In genomic region chr3:156563353-156563752, GRCm38 (mm10) we compare ENCODE assay signal across 11 mouse cellular contexts. TPM values are rescaled to one million over a fixed set of nuclear protein-coding genes. Genes with fewer than 3 reads are reported as not detected.
DNase-seq lines count a peak whose midpoint lies in the region; ATAC-seq and TF ChIP-seq lines count a peak whose summit lies in the region.
"Had no signal": no experiment of that assay in that cellular context is flagged by ENCODE, and none has a peak within 500 bp of the region (broad histone marks: within the 10 kb centered on the region; RNA-seq: fewer than 3 reads in every experiment).

No protein-coding gene starts in this region.

- no peak overlapping the region for H3K9ac ChIP-seq in neural tube, embryonic 11.5 days (ENCODE audit: low read length)
- peak overlapping the region; percentile 79 for H3K9ac ChIP-seq in hindbrain, postnatal 0 days (replicated peaks; ENCODE audit: low read length)
- H3K9ac ChIP-seq: liver, embryonic 13.5 days had no signal

- intact Hi-C loops in left cerebral cortex, postnatal 4 days (cut with DNase I), result loop anchor here (5.0 to 10.0 kb wide), 5 partner anchors 541 to 1909 kb away; no protein-coding TSS in a partner anchor

- no peaks in the 10 kb centered on the region for H3K9me3 ChIP-seq in neural tube, embryonic 11.5 days (ENCODE audit: control insufficient read depth, low read length)
- no peaks in the 10 kb centered on the region for H3K9me3 ChIP-seq in hindbrain, postnatal 0 days (ENCODE audit: low read length)
- H3K9me3 ChIP-seq: liver, embryonic 13.5 days had no signal

- no peaks in the 10 kb centered on the region for H3K4me1 ChIP-seq in neural tube, embryonic 11.5 days (ENCODE audit: control insufficient read depth, insufficient read depth, low read length)
- H3K4me1 ChIP-seq in hindbrain, postnatal 0 days (ENCODE audit: insufficient read depth, low read length), result 0 out of 2 replicates have a peak, but pooled peaks cover 5% of the 10 kb centered on the region
- H3K4me1 ChIP-seq: liver, embryonic 13.5 days had no signal

- WGBS in neural tube, embryonic 11.5 days, result 26% methylated on average over 3 of the region's 3 CpGs
- WGBS in hindbrain, postnatal 0 days, result 7% methylated on average over 3 of the region's 3 CpGs

- no peaks in the 10 kb centered on the region for H3K36me3 ChIP-seq in neural tube, embryonic 11.5 days (ENCODE audit: control insufficient read depth, insufficient read depth, low read length)
- H3K36me3 ChIP-seq in hindbrain, postnatal 0 days (ENCODE audit: insufficient read depth, low read length), result no peaks in the 10 kb centered on the region
- H3K36me3 ChIP-seq: liver, embryonic 13.5 days had no signal

- DNase-seq in cerebellum, postnatal 10 days, result peak; percentile 38 to 53
- no peak for DNase-seq in cerebellum, postnatal 36 days
- peak; percentile 12 for DNase-seq in neural tube, embryonic 11.5 days (ENCODE audit: low spot score)
- no peak for DNase-seq in neural tube, embryonic 10.5 days (ENCODE audit: extremely low spot score, low spot score)
- DNase-seq in hindbrain, postnatal 0 days (ENCODE audit: low spot score), result peak; percentile 70
- peak; percentile 53 for DNase-seq in retina, postnatal 1 day
- no peak for DNase-seq in left cerebral cortex, postnatal 4 days
- DNase-seq in layer of hippocampus, postnatal 14 days (ENCODE audit: low spot score in 2 of 2), result no peak
- DNase-seq: liver, embryonic 13.5 days had no signal

- H3K27ac ChIP-seq in neural tube, embryonic 11.5 days (ENCODE audit: low read depth, low read length), result no peak overlapping the region
- H3K27ac ChIP-seq in hindbrain, postnatal 0 days, result peak overlapping the region; percentile 95; the same call in 1 of the 2 replicates
- H3K27ac ChIP-seq: liver, embryonic 13.5 days had no signal

- H3K27me3 ChIP-seq in neural tube, embryonic 11.5 days (ENCODE audit: control insufficient read depth, insufficient read depth, low read length), result 0 out of 2 replicates have a peak, but pooled peaks cover 2% of the 10 kb centered on the region
- no peaks in the 10 kb centered on the region for H3K27me3 ChIP-seq in hindbrain, postnatal 0 days (ENCODE audit: insufficient read depth, low read length)

- H3K4me2 ChIP-seq in neural tube, embryonic 11.5 days (ENCODE audit: low read depth), result peak overlapping the region; percentile 74
- H3K4me2 ChIP-seq in hindbrain, postnatal 0 days (ENCODE audit: low read depth, low read length), result peak overlapping the region; percentile 83
- H3K4me2 ChIP-seq: liver, embryonic 13.5 days had no signal

- no peak overlapping the region for H3K4me3 ChIP-seq in neural tube, embryonic 11.5 days (ENCODE audit: low read depth, low read length)
- peak overlapping the region; percentile 79 for H3K4me3 ChIP-seq in hindbrain, postnatal 0 days (ENCODE audit: low read length)
- H3K4me3 ChIP-seq: erythroblast, embryonic 14.5 days; liver, embryonic 13.5 days had no signal

- ATAC-seq in neural tube, embryonic 11.5 days (ENCODE audit: insufficient read depth, low FRiP score, low TSS enrichment), result no peak
- ATAC-seq in hindbrain, postnatal 0 days, result no peak

- peak; percentile 54 for TF ChIP-seq CTCF in hindbrain, postnatal 0 days (IDR thresholded peaks at IDR 0.05; ENCODE audit: low read depth)

RNA-seq across cellular contexts. Expression of gene Negr1, which starts 1.8 kb away (rescaled TPM):
- 4.1 and 4.2 TPM in 2 replicates for polyA plus RNA-seq in neural tube, embryonic 11.5 days (2014; fragmentation: Nextera tagmentation; extraction: Ambion mirVana)
- total RNA-seq in hindbrain, postnatal 0 days (2014; rRNA removed), result 93.6 and 97.4 TPM in 2 replicates
- polyA plus RNA-seq in hindbrain, postnatal 0 days (2015; fragmentation: Nextera tagmentation; extraction: Ambion mirVana), result 47.7 and 51.2 TPM in 2 replicates
- total RNA-seq in left cerebral cortex, postnatal 4 days (2021), result 100 to 1,000 TPM; 228 to 264 TPM
- 100 to 1,000 TPM; 123 to 128 TPM for total RNA-seq in layer of hippocampus, postnatal 14 days (2021)
- total RNA-seq: hematopoietic stem cell, adult 5-6 weeks had no signal

Comparison
In these comparisons a context has a peak if more than half of its experiments do, and no peak if none do; other contexts are left out.
1. DNase-seq: peak in cerebellum, postnatal 10 days (2 of 2), neural tube, embryonic 11.5 days (single experiment), hindbrain, postnatal 0 days (single experiment) and retina, postnatal 1 day (single experiment); none in cerebellum, postnatal 36 days (0 of 2), neural tube, embryonic 10.5 days (single experiment), left cerebral cortex, postnatal 4 days (single experiment) and layer of hippocampus, postnatal 14 days (0 of 2).